Mouse (Mus musculus): ENCODE results near the gene Tbc1d17.

DNA sequence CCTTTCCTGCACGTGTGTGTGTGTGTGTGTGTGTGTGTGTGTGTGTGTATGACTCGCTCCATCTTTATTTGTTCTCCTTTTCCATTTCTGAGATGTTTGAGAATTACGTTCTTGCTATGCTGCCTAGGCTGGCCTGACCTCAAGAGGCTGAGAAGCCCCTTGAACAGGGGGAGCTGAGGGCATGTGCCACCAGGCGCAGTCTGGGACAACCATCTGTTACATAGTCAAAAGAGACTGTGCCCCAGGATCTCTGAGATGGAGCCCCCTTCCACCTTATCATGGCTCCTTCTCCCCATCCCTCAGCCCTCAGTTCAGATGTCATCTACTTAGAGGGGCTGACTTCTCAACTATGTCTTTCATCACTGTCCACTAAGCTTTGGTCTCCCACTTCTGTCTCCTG, 34.5 kb downstream of the Tbc1d17 start:
- no peak for TF ChIP-seq CTCF (IDR thresholded peaks at IDR 0.05; ENCODE audit: low read depth)
- no peak for TF ChIP-seq EP300 (IDR thresholded peaks at IDR 0.05; ENCODE audit: low read depth)
